Mouse (Mus musculus): Measurements from ENCODE around the gene Ppp2r2c. TPM values are rescaled to one million over a fixed set of nuclear protein-coding genes. Genes with fewer than 3 reads are reported as not detected.

The Ppp2r2c gene
- total RNA-seq, 2 experiments from 2014 or later, result 0.08 to 0.28 TPM

Other genes starting within 250 kb of the Ppp2r2c start
- 10 to 100 TPM; 75.5 to 90.6 TPM for gene D5Ertd579e, start 172.5 kb upstream of the Ppp2r2c start, total RNA-seq (2021)
- gene Bloc1s4, start 119.9 kb upstream of the Ppp2r2c start, total RNA-seq (2021), result 10 to 100 TPM; 10.3 to 14.2 TPM
- gene Mrfap1, start 71.7 kb upstream of the Ppp2r2c start, total RNA-seq (2021), result 100 to 1,000 TPM; 272 to 283 TPM
- 10 to 100 TPM; 17.8 to 20.0 TPM for gene Man2b2, start 37.9 kb upstream of the Ppp2r2c start, total RNA-seq (2021)
- gene Wfs1, start 120.7 kb downstream of the Ppp2r2c start, total RNA-seq (2021), result 10 to 100 TPM; 81.6 to 82.0 TPM
- not detected for gene Gm1043, start 216.9 kb downstream of the Ppp2r2c start, total RNA-seq (2021)

Measured in heart, postnatal 36 days (tissue).